Mouse (Mus musculus) gastrocnemius, postnatal 4 days (tissue): ENCODE measurements around the gene Mad2l2. TPM values are rescaled to one million over a fixed set of nuclear protein-coding genes. Genes with fewer than 3 reads are reported as not detected.
"Not testable (repeated sequence)": the region's sequence is repeated elsewhere in the genome, so short reads cannot be mapped to it uniquely, and the experiment has no call there.

Experiments
- DNase-seq, 2 experiments: peaks; one replicate each; pipeline ENCODE4 v3.0.0; 2021 to 2022; ENCODE audit warnings: low spot score in 2 of 2, mixed read lengths in 2 of 2
- total RNA-seq, 2 experiments: library from RNA; stranded (reverse); gene quantifications; 2 replicates each; pipeline ENCODE4 v1.2.3; 2021

Mad2l2 gene
- total RNA-seq, 2 experiments from 2014 or later, result 19.0 to 20.4 TPM

DNA sequence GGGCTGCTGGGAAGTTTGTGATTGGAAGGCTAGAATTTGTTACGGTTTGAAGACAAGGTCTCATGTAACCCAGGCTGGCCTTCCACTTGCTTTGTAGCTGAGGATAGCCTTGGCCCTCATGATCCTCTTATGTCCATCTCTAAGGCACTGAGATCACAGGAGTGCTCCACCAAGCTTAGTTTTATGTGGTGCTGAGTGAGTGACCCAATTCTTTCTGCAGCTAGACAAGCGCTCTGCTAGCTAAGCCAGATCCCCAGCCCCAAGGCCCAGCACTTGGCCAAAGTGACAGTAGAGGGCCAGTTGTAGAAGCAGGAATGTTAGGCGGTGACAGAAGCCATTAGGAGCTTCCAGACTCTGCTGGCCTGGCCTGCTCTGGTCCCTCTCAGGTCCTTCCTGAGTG lies 26.0 kb upstream of the Mad2l2 start:
- no peak for DNase-seq

DNA sequence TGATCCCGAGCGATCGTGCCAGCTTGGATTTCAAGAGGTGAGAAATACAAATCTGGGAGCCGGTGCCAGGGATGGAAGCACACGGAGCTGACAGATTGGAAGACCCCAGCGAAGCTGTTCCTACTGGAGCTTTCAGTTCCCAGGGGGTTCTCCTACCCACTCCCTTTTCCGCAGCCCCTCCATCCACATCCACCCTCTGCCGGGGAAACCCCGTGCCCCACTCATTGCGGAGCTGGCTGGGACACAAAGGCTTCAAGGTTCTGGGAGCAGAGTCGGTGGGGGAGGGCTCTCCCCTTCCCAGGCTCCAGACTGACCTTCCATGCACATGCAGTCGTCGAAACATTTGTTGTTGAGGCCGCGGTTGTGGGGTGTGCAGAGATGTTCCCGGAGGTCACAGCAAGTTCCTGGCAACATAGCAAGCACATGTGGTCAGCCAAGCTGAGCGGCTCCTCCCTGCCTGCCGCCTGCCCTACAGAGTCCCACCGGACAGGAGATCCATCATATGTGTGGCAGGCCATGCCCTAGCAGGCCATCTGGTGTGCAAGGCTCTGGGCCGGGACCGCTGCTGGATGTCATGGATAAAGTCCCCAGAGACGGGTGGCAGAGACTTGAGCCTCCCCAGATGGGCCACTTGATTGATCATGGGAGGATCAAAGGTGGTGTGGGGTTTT lies 22.4 kb upstream of the Mad2l2 start:
- no peak for DNase-seq

DNA sequence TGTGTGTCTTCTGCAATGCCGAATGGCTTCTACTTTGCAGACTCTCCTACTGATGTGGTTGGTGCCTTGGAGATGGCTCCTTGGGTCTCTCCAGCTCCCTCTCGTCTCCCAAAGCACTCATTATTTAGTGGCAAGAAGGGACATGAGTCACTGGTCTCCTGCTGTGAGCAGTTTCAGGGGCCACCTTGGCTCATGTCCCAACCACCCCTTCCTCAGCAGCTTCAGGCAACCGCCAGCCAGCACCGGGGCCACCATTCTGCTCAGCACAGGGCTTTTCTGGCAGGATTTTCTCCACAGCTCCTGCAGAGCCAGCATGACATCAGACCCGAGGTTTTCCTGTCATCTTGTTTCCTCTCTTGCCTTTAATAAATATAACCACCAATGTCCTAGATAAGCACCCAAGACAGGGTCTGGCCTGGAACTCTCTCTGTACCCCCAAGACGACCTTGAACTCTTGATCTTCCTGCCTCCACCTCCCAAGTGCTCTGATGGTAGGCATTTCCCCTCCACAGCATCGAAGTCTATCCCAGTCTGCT lies 21.6 kb upstream of the Mad2l2 start:
- DNase-seq, result no peak

DNA sequence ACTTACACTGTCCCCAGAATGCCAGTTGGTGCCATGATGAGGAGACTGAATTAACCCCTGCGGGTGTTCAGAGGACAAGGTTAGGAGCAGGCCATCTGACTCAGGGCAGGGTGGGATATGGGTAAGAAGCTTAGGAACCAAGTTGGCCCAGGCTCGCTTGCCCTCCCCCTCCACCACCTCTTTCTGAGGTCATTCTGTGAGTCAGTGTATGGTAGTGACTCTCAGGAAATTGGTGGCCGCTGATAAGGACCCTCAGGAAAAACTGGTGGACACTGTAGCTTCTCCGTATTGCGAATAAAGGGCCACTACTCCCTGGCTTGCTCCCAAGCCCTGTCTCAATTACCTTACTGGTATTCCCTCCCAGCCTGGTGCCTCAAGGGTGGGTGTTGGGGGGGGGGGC lies 21.0 kb upstream of the Mad2l2 start:
- DNase-seq, result no peak

DNA sequence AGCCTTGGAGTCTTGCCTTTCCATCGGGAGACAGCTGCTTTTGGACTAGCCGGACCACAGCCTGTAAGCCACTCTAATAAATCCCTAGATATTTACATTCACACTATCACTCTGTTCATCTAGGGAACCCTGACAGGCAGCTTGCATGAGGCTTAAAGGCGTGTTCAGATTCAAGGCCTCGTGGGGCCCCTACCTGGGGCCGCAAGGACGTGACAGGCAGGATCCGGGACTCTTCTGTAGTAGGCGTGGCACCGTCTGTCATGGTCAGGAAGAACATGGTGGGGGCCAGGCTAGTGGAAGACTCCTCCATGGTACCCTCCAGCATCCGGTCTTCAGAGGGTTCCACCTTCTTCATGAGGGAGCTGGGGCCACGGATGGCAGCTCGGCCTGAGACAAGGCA lies 17.7 kb upstream of the Mad2l2 start:
- no peak for DNase-seq

DNA sequence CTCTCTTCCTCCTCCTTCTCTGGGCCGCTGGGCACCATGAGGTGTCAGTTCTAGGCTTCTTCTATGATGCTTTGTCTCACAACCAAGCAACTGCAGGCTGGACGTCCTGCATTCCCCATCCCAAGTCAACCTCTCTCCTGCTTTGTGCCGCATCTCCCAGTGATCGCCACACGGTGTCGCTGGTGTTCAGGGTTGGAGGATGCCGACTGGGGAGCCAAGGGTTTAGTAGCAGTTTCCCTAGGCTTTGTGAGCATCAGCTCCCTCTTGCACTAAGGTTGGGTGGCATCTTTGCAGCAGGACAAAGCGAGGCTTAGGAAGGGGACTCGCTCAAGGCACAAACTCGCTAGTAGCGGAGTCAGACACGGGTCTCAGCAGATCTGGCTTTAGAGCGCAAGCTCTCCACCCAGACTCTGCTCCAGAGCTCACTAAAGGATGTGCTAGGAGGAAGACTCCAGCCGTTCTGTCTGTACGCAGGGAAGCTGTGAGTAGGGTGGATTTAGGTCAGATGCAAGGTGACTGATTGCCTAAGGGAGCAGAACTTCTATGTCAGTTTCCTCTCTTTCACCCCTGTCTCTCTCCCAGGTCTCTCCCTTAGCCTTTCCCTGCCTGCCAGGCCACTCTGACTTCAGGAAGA lies 15.3 kb upstream of the Mad2l2 start:
- DNase-seq, result peak; percentile 72 to 83

DNA sequence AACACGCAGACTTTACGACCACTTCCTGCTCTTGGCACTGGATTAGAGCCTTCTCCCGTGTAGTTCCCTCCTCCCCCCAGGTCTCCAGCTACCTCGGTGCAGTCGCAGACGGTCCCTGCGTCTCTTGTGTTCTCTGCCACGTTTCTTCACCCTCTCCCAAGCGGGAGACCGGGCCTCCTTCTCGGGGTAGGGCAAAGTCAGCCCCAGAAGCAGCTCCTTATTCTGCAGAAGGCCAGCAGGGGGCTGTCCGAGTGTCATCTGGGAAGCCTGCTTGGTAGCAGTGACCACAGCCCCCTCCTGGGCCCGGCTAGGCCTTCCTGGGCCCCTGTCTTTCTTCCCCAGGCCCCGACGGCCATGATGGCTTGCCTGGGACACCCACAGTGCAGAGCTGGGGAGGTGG lies 14.7 kb upstream of the Mad2l2 start:
- DNase-seq, result peak in 1 of 2 experiments; percentile 41

DNA sequence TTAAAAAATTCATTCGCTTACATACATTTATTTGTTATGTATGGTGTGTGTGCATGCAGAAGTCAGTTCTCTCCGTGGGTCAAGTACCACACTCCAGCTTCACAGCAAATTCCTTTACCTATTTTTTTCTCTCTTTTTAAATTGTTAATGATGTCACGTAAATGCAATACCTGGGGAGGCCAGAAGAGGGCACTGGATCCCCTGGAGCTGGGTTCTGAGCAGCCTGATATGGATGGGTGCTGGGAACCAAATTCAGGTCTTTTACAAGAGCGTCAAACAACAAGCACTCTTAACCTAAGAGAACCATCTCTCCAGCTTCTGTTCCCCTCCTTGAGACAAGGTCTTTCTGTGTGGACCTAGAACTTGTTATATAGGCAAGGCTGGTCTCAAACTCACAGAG lies 13.5 kb upstream of the Mad2l2 start:
- DNase-seq, result no peak

DNA sequence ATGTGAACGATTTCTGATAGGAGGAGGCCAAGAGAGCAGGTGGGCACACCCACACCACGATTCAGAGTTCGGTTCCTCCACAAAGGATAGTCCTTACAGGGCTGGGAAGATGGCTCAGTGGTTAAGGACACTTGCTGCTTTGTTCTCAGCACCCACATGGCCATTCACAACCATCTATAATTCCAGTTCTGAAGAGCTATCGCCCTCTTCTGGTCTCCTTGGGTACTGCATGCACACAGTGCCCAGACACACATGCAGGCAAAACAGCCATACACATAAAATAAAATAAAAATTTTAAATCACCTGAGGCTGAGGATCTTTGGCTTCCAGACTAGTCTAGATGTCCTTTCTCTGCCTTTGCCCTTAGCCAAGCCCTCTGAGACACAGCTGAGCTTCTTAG lies 12.8 kb upstream of the Mad2l2 start:
- DNase-seq, result no peak

DNA sequence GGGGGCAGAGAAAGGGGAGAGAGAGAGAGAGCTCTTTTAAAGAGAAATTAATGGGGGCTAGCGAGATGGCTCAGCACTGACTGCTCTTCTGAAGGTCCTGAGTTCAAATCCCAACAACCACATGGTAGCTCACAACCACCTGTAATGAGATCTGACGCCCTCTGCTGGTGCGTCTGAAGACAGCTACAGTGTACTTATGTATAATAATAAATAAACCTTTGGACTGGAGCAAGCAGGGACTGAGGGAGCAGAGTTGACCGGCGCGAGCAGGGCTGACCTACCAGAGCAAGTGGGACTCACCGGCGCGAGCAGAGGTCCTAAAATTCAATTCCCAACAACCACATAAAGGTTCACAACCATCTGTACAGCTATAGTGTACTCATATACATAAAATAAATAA lies 10.6 kb upstream of the Mad2l2 start:
- DNase-seq, result not testable (repeated sequence)

DNA sequence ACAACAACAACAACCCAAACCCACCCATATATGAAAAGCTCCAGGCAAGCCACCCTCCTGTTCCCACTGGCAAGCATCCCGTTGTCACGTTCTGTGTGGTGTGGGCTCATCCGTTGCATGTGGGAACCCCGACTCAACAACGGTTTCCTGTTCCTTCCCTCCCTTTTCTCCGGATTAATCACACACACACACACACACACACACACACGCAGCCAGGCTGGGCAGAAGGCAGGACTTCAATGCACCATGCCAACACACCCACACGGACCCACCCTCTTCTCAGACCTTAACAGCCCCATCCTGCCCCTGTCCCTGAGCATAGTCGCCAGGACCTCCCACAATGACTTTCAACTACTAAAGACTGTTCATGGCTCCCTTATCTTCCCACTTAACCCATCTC lies 9.6 kb upstream of the Mad2l2 start:
- no peak for DNase-seq

DNA sequence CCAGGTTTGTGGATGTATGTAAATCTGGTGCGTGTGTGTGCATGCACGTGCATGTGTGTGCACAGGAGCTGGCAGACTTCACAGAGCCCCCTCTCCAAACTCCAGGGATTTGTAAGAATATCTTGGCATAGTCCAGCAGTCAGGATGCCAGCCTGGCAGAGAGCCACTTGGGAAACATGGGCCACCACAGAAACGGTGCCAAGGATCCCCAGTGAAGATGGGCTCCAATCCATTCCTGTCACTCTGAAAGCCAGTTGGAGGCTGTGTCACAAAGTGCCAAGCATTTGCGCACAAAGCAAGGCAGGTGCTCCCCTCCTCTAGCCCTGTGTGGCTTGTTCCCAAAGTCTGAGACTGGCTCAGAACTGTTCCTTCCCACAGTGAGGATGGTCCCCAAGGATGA lies 8.8 kb upstream of the Mad2l2 start:
- DNase-seq, result peak in 1 of 2 experiments; percentile 44

DNA sequence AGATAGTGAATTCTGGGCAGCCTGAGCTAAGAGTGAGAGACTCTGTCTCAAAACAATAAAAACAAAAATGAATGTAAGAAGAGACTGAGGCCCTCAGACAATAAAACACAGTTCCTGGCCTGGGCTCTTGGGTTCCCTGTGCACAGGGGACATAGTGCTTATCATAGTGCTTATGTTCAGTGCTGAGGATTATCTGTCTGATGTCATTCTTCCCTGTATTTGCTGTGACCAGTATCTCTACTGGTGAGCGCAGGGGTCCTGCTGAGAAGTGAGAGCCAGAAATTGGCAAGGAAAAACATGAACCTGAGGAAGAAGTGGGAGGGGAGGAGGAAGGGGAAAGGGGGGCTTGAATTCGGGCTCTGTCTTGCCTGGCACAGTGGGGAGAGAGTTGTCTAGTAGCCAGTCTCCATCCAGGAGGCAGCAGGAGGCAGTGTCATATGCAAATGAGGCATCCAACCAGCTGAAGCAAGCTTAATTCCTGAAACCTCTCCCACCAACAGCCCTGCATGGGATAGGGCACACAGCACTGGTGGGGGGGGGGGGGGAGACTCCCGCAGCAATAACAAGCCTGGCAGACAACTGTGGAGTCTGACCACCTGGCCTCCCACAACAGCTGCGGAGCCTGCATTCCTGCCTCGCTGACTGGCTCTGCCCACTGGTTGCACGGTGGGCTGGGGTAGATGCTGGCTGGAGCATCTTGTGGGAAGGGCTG lies 8.0 kb upstream of the Mad2l2 start:
- DNase-seq, result no peak

DNA sequence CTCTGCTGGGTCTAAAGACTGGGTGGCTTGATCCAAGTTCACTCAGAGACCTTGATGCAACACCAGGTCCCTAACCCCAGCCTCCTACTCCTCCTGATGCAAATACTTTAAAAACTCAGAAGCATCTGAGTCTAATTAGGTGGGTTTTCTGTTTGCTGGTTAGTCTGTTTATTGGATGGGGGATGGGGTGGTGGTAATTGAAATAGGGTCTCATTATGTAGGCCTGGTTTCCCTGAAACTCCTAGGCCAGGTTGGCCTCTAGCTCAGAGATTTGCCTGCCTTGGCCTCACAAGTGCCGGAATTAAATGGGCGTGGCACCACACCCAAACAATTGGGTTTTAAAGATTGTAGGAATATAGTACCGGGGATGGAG lies 7.5 kb upstream of the Mad2l2 start:
- no peak for DNase-seq

DNA sequence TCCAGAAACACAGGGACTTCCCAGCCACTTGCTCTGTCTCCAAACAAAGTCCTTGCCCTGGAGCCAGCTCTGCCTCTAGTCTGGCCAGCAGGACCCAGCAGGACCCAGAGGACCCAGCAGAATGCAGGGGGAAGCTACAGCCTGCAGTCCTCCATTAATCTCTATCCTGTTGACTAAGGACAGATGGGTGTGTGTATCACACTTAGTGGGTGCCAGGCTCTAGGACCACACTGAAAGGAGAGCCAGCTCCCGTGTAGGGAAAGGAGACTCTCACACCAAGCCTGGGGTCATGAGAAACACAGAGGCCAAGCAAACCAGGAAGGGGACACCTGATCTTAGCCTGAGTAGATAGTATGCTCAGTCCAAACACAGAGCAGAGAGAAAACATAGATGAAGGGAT lies 1.9 kb upstream of the Mad2l2 start:
- no peak for DNase-seq

DNA sequence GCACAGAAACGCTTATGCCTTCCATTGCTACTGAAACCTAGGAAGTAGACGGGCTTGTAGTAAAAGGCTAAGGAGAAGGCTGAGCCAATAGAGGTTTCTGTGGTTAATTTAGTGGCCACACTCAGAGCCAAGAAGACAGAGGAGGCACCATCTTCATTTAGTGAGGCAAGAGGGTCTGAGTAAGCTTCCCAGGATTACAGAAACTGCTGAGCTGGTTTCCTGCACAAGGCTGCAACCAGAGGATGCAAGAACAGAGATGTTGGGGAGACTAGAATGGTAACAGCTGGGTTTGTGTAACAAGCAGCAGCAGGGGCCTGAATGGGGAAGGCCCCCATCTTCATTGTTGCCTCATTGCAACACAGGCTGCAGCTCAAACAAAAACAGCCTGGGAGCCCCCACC lies 1.5 kb upstream of the Mad2l2 start:
- DNase-seq, result no peak

DNA sequence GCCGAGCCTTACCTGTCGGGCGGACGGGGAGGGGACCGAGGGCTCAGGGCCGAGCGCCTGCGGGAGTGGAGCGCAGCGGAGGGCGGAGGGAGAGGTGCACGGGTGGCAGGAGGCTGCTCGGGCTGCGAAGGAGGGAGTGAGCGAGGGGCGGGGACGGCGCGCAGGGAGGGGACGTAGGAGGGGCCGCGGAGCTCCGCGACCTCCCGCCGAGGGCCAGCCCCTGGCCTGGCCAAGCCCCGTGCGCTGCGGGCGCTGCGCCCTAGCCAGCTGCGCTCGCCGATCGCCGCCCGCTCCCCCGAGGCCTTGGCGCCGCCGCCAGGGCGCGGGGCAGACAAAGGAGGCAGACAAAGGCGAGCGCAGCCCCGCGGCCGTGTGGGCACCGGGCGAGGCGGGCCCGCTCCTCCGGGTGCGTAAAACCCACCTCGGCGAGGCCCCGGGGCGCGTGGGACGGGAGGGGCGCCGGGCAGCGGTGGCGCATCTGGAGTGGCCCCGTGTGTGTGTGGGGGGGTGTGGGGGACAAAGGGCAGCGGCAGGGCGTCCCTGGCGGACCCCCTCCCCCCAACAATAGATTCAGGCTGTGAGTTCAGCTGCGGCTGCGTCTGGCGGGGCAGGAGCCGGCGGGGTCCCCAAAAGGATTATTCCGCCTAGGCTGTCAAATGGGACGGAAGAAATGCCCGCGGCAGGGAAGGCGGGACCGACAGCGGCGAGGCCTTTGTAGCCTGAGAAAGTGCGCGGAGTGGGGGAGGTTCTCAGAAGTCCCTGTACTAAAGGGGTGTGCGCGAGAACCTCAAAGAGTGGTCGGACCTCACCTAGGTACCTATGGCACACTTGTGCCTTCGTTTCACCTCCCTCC lies 603 bp downstream of the Mad2l2 start, which contains the start of gene Draxin:
Draxin (minus strand) TSS at position 138 of the 853 bp plus-strand sequence.
- DNase-seq, result peak in 1 of 2 experiments; percentile 43

DNA sequence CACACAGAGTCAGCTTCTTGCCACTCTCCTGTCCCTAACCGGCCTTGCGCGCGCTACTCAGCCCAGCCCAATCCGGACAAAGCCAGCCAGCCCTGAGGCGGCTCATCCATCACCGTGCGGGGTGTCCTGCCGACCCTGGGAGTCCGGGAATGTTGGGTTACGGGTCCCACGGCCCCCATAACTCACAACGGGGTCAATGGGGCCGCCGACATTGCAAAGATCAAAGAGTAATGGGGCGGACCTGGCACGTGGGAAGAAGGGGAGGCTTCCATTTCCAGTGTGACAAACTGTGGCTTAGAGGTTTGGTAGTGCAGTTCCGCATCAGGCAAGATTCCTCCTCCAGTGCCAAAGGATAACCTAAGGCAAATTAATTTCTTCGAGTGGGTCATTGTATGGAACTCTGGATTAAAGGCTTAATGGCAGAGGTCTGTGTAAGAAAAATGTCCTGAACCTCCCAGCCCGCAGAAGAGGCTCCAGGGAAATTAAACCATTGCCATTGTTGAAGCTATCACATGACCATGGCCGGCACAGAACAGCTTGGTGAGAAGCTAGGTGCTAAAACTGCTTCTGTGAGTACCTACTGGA lies 1.4 kb downstream of the Mad2l2 start:
- no peak for DNase-seq

DNA sequence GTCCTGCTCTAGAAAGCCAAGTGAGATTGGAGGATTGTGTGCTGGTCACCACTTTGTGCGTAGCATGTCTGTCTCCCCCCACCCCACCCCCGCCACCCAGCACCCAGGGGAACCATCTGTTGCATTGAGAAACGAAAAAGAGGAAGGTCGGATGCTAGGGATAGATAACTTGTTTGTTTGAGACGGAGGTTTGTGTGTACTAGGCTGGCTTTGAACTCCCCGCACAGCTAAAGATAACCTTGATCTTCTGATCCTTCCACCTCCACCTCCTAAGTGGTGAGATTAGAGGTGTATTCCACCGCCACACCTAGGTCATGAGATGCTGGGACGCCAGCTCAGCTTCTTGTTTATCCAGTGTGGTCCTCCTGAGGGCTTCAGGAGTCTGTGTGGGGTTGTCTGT lies 4.8 kb downstream of the Mad2l2 start:
- DNase-seq, result no peak

DNA sequence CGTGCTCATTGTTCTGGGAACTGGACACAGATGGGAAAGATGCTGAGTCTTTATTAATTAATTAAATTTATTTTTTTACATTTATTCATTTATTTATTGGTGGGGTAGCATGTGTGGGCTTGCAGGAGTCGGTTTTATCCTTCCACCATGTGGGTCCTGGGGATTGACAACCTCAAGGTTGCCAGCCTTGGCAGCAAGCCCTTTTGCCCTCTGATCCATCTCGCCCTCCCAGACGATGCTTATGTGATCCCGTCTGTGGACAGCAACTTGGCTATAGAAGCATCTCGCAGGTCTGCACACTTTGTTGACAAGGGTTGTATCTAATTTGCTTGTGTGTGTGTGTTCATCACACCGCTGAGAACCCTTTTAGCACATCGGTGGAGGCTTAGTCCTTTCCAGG lies 7.3 kb downstream of the Mad2l2 start:
- DNase-seq, result no peak

DNA sequence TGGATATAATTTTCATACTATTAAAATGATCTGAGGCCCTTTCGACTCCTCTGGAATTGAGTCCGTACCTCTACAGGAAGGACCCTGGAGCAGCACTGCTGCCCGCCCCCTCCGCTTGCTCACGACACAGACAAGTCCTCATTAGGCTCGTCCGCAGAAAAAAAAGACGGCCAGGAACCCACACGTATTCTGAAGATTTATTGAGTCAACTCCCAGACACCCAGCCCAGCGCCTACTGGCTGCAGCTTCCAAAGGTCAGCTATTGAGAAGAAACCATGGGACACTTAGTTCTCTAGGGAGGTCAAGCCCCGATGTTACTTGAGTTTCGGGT lies 9.5 kb downstream of the Mad2l2 start:
- no peak for DNase-seq
